Mouse (Mus musculus) heart, adult 8-10 months (tissue): ENCODE results near the gene Apol7c. TPM values are rescaled to one million over a fixed set of nuclear protein-coding genes. Genes with fewer than 3 reads are reported as not detected.
A peak's percentile ranks its signal among the peaks of the same experiment; 100 is the strongest.
"Not testable (repeated sequence)": the region's sequence is repeated elsewhere in the genome, so short reads cannot be mapped to it uniquely, and the experiment has no call there.

Source experiments
- DNase-seq: peaks from one replicate; pipeline ENCODE4 v3.0.0; 2022; ENCODE audit warnings: low spot score
- total RNA-seq, 4 experiments: library from RNA; stranded (reverse); gene quantifications; 2 replicates each; pipeline ENCODE4 v1.2.4; 2022

Gene Apol7c
- total RNA-seq: not detected

DNA sequence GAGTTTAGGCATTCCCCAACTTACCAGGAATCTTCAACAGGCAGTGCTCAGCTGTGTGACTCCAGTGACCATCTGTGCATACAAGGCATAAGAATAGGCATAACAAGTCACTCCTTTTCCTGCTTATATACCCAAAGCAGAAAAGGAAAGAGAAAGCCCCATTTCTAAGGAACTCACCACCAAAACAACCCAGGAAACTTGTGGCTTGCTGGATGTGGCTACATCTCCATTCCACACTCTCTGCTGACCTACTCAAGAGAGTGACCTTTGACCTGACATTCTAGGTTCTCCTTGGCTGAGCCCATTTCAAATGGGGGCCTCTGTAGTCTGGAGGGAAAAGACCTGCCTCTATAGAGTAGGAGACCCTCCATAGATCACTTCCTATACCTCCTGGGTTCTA is at the start of gene Apol7c:
Gene Apol7c, minus strand, starts transcription at position 101 of the 400 bp plus-strand sequence.
- no peak for DNase-seq

DNA sequence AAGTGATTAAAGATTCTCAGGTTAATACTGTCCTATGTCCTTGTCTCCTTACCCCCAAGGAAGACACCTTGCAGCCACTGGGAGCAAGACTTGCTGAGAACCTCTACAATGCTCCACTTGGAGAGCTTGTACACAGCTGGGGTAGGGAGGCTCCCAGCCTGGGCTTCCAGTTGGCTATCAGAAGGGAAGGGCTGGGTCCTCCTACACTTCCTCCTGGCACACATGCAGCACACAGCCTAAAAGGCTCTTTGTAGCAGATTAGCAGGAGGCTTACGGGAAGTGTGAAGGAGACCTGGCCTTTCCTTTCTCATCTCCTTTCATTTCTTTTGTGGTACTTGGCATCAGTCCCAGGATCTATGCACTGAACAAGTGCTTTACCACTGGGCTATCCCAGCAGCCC is 48.6 kb upstream of the Apol7c start:
- peak; percentile 81 for DNase-seq

DNA sequence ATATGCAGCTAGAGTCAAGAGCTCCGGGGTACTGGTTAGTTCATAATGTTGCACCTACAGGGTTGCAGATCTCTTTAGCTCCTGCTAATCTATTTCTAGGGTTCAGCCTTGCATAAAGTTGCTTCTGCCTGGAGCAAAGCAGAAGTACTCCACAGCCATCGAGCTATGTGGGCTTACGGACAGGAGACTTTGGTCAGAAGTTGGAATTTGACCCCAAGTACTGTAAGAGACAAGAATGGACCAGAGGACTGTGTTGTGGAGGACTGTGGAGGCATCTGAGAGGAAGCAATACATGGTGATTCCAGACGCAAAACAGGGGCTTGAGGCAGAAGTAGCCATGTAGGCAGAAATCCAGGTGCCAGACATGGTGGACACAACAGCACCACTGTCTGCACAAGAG is 46.2 kb upstream of the Apol7c start:
- DNase-seq: no peak

DNA sequence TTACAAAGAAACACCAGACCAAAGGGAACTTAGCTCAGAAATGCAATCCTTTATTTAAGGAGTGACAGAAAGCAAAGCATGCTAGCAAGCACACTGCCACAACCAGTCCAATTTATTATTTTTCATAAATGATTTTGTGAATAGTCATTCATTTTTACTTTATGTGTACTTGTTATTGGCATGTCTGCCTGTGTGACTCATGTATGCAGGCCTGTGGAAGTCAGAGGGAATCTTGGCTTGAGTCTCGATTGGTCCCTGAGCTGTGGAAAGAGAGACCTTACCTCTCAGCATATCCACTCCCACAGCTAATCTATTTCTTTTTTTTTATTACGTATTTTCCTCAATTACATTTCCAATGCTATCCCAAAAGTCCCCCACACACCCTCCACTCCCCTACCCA is 45.7 kb upstream of the Apol7c start:
- no peak for DNase-seq

DNA sequence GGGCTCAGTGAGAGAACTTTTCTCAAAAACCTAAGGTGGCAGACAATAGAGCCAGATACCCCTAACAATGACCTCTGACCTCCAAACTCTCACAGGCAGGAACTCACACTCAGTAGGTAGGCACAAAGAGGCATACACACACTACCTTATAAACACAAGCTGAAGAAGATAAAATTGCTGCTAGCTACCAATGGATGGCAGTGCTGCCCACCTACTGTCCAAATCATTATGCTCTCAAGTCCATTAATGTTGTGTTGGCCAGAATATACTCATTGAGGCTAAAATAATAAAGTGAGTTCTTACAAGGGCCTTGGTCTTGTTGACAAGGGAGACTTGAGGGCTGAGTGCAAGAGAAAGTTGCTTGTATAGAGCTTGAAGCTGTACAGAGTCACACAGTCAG is 30.1 kb upstream of the Apol7c start:
- no peak for DNase-seq

DNA sequence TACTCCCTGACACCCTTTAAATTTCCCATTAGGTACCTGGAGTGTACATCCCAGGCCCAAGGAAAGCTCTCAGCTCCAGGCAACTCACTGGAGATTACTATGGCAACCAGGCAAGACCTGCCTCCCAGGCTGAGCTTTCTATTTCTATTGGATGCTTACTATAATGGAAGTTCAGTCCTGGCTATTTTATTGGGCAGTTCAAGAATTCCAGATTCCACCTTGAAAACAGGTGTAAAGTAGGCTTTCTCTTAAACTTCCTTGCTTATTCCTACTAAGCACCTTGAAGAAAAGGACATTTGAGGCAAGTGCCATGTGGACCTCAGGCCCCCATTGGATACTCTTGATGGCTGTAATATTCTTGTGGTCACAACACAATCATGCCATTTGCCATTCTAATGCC is 28.7 kb upstream of the Apol7c start, which contains the start of gene 1700025B11Rik:
Gene 1700025B11Rik, minus strand, starts transcription at position 101 of the 400 bp plus-strand sequence.
- no peak for DNase-seq

DNA sequence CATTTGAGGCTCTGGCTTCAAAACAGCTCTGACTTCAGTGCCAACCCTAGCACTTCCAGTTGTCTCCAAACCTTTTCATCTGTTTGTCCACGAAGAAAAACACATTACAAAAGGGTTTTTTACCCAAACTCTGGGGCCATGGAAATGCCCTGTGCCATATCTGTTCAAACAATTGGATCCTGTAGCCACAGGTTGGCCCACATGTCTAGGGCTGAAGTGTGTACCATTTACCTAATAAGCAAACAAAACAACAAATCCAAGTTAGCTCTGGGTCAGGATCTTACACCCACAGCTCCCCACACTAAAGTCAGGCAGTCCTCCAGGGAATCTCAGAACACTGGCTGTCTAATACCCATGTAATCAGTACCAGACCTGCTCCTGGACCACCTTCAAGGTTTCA is 6.1 kb upstream of the Apol7c start:
- DNase-seq: not testable (repeated sequence)

DNA sequence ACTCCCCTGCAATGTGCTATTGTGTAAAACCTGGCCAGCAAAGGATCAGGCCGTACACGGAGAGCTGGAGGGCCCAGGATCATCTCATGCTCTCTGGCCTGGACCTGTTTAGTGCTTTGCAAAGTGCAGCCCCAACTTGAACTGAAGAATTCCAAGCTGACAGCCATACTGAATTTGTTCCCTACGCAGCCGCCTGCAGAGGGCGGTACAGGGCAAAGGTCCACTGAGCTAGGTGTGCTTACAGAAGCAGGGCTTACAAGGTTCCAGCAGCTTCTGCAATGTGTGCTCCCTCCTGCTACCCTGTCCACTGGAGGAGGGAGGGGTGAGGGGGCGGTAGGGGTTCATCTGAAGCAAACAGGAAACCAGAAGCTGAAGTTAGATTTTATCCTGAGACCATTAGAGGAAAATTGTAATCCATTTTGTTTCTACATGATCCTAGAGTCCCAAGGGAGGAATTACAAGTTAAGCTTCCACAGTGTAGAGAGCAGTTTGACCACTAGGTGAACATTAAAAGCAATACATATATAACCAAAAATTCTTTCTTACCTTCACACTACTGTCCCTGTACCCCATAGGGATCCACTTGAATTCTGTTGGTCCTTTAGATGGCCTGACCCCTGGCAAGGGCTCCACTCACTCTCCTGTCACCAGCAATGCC is 9.8 kb downstream of the Apol7c start:
- DNase-seq: peak; percentile 71

DNA sequence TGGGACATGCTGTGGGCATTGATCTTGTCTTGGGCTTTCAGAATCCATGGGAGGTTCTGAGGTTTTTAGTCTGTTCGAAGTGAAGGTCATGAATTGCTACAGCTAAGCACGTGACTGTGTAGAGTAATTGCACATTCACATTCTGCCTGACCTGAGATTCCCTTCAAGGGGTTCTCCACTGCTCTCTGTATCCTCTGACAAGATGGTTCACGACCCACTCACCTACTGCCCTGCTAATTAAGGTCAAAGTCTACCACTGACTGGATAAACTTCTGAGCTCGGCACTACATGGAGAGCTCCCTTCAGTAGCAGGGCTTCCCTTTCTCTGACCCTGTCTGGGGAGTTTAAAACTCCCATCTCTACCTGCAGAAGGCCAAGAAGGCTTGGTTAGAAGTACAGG is 12.5 kb downstream of the Apol7c start:
- not testable (repeated sequence) for DNase-seq

DNA sequence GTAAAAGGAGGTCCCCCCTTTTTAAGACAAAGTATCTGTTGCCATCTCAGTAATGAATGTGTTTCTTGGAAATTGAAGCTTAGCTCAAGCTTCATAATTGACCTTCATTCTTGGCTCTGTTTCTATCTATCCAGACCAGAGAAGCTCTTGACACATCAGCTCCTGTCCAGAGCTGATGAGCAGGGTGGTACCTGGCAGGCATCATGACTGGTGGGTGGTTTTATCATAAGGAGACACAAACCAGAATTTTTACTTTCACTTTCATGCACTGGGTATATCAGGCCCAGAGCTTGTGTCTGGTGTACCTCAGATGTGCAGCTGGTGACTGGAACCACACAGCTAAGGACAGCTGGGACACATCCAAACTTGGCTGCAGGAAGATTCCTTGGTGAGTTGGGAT is 25.1 kb downstream of the Apol7c start, which contains the start of gene Apol11a:
Gene Apol11a, plus strand, starts transcription at position 306 of the 400 bp plus-strand sequence.
- DNase-seq: not testable (repeated sequence)

DNA sequence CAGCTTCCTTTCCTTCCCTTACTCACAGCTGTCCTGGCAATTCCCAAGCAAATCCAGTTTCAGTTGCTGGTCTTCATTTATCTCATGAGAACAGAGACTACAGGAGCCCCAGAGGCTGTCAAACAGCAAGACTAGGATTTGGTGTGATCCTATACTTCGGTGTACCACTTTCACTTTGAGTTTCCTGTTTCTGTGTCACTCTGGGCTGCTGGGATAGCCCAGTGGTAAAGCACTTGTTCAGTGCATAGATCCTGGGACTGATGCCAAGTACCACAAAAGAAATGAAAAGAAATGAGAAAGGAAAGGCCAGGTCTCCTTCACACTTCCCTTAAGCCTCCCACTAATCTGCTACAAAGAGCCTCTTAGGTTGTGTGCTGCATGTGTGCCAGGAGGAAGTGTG is 38.4 kb downstream of the Apol7c start:
- DNase-seq: not testable (repeated sequence)

DNA sequence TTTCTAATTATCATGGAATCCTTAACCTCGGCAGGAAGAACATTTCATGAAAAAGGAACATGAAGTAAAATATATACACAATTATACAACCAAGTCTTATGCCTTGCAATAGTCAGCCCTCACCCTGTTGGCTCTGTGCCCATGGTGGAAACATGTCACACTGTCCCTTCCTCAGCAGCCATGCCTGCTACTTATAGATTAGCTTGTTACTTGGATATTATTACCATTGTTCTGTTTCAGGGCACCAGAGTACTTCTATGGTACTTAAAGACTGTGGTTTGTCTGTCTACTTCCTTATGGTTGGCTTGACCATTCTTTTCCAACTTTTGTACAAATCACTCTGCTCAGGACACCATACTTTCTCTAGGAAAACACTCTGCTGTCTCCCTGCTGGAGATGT is 39.9 kb downstream of the Apol7c start:
- not testable (repeated sequence) for DNase-seq

DNA sequence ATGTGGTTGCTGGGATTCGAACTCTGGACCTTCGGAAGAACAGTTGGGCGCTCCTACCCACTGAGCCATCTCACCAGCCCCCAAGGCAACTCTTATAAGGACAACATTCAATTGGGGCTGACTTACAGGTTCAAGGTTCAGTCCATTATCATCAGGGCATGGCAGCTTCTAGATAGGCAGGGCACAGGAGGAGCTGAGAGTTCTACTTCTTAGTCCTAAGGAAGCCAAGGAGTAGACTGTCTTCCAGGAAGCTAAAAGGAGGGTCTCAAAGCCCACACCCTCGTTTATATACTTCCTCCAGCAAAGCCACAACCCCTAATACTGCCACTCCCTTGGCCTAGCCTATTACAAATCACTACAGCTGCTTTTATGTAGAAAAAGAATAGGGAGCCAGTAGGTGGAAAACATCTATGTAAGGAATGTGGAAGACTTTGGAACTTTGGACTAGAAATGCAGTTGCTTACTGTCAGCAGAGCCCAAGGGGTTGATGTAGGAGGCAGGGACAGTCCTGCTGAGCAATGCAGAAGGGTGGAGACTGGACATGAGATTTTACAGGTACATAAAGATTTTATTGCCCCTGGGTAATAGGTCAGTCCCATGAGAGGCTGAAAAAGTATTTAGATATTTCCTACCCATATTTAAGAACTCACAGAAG is 50.8 kb downstream of the Apol7c start:
- no peak for DNase-seq

DNA sequence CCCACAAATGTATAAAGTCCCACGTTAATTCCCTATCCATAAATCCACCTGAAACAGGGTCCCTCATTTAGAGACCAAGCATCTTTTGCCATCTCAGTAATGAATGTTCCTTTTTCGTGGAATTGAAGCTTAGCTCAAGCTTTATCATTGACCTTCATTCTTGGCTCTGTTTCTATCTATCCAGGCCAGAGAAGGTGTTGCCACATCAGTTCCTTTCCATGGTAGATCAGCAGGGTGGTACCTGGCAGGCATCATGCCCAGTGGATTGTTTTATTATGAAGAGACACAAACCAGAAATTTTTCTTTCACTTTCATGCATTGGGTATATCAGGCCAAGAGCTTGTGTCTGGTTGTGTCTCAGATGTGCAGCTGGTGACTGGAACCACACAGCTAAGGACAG is 56.4 kb downstream of the Apol7c start, which contains the start of gene Apol10a:
Gene Apol10a, plus strand, starts transcription at position 355 of the 400 bp plus-strand sequence.
- DNase-seq: not testable (repeated sequence)

Other genes with a start within 250 kb of the Apol7c start
- 100 to 1,000 TPM in 2 of 4 experiments, 10 to 100 TPM in 2; 87.6 to 108 (median 101) TPM for gene Rbfox2, start 226.3 kb downstream of the Apol7c start, total RNA-seq
- under 1 TPM in 2 of 4 experiments, not detected in 2; 0.09 to 0.19 TPM for gene Apol7a, start 134.2 kb downstream of the Apol7c start, total RNA-seq
- gene Apol9a, start 122.2 kb downstream of the Apol7c start, total RNA-seq: under 1 TPM in 1 of 4 experiments, not detected in 3; 0.19 TPM
- gene Apol7b, start 85.8 kb downstream of the Apol7c start, total RNA-seq: under 1 TPM in 2 of 4 experiments, not detected in 2; 0.17 to 0.41 TPM
- gene Apol10a, start 56.3 kb downstream of the Apol7c start, total RNA-seq: under 1 TPM in 1 of 4 experiments, not detected in 3; 0.11 TPM
- gene Apol11a, start 25.0 kb downstream of the Apol7c start, total RNA-seq: under 1 TPM in 1 of 4 experiments, not detected in 3; 0.20 TPM
- not detected for gene 1700025B11Rik, start 28.6 kb upstream of the Apol7c start, total RNA-seq
- gene Apol10b, start 62.8 kb upstream of the Apol7c start, total RNA-seq: 1 to 10 TPM in 3 of 4 experiments, under 1 TPM in 1; 0.86 to 1.9 (median 1.2) TPM
- gene Gm36245, start 65.9 kb upstream of the Apol7c start, total RNA-seq: not detected
- 1 to 10 TPM in 3 of 4 experiments, under 1 TPM in 1; 0.31 to 2.8 (median 1.3) TPM for gene Apol11b, start 110.0 kb upstream of the Apol7c start, total RNA-seq
- not detected for gene Apol7e, start 165.5 kb upstream of the Apol7c start, total RNA-seq
- gene Apol9b, start 195.7 kb upstream of the Apol7c start, total RNA-seq: under 1 TPM in 3 of 4 experiments, not detected in 1; 0.19 to 0.34 (median 0.22) TPM
- not detected for gene Apol8, start 223.7 kb upstream of the Apol7c start, total RNA-seq